Mouse (Mus musculus): ENCODE data around the gene Dag1. TPM values are rescaled to one million over a fixed set of nuclear protein-coding genes. Genes with fewer than 3 reads are reported as not detected.

Gene Dag1
- polyA plus RNA-seq, 1 experiment from 2014 or later = 42.0 TPM

GRCm38 (mm10) chr9:108221566-108221965 lies 42.2 kb downstream of the Dag1 start:
- H3K36me3 ChIP-seq (ENCODE audit: control insufficient read depth, insufficient read depth, low read length) = peaks cover 13% of the 10 kb centered on the region
- H3K4me1 ChIP-seq (ENCODE audit: control insufficient read depth, insufficient read depth, low read length) = no peaks in the 10 kb centered on the region
- H3K9ac ChIP-seq (ENCODE audit: low read length) = no peak overlapping the region
- H3K27me3 ChIP-seq (replicated peaks; ENCODE audit: control insufficient read depth, insufficient read depth, low read length) = no peaks in the 10 kb centered on the region
- no peak overlapping the region for H3K27ac ChIP-seq (ENCODE audit: low read depth, low read length)
- H3K4me3 ChIP-seq (ENCODE audit: low read depth, low read length) = no peak overlapping the region
- WGBS = 97% methylated on average over 3 of the region's 3 CpGs
- H3K9me3 ChIP-seq (replicated peaks; ENCODE audit: control insufficient read depth, low read length) = no peaks in the 10 kb centered on the region
- ATAC-seq = no peak
- DNase-seq (ENCODE audit: low spot score) = no peak
- no peak overlapping the region for H3K4me2 ChIP-seq (ENCODE audit: low read length)

- no peaks in the 10 kb centered on the region for H3K4me1 ChIP-seq (ENCODE audit: control insufficient read depth, insufficient read depth, low read length)
- no peak for DNase-seq (ENCODE audit: low spot score)
- H3K4me2 ChIP-seq (ENCODE audit: low read length) = no peak overlapping the region
- no peak overlapping the region for H3K9ac ChIP-seq (ENCODE audit: low read length)
- ATAC-seq = no peak
- 94% methylated on average over 1 of the region's 1 CpGs for WGBS
- H3K27ac ChIP-seq (ENCODE audit: low read depth, low read length) = no peak overlapping the region
- no peaks in the 10 kb centered on the region for H3K9me3 ChIP-seq (replicated peaks; ENCODE audit: control insufficient read depth, low read length)
- peaks cover 16% of the 10 kb centered on the region for H3K36me3 ChIP-seq (ENCODE audit: control insufficient read depth, insufficient read depth, low read length)
- H3K27me3 ChIP-seq (replicated peaks; ENCODE audit: control insufficient read depth, insufficient read depth, low read length) = no peaks in the 10 kb centered on the region
- H3K4me3 ChIP-seq (ENCODE audit: low read depth, low read length) = no peak overlapping the region
Measured at GRCm38 (mm10) chr9:108220380-108220774, 43.4 kb downstream of the Dag1 start.

- H3K9ac ChIP-seq (ENCODE audit: low read length) = no peak overlapping the region
- H3K27me3 ChIP-seq (replicated peaks; ENCODE audit: control insufficient read depth, insufficient read depth, low read length) = no peaks in the 10 kb centered on the region
- no peak overlapping the region for H3K27ac ChIP-seq (ENCODE audit: low read depth, low read length)
- no peak for ATAC-seq
- H3K4me1 ChIP-seq (ENCODE audit: control insufficient read depth, insufficient read depth, low read length) = no peaks in the 10 kb centered on the region
- H3K36me3 ChIP-seq (ENCODE audit: control insufficient read depth, insufficient read depth, low read length) = peaks cover 16% of the 10 kb centered on the region
- H3K4me3 ChIP-seq (ENCODE audit: low read depth, low read length) = no peak overlapping the region
- H3K4me2 ChIP-seq (ENCODE audit: low read length) = no peak overlapping the region
- WGBS = 91% methylated on average over 12 of the region's 12 CpGs
- DNase-seq (ENCODE audit: low spot score) = no peak
- no peaks in the 10 kb centered on the region for H3K9me3 ChIP-seq (replicated peaks; ENCODE audit: control insufficient read depth, low read length)
Measured at GRCm38 (mm10) chr9:108219766-108220379, 43.9 kb downstream of the Dag1 start.

- WGBS = 86% methylated on average over 11 of the region's 11 CpGs
- no peaks in the 10 kb centered on the region for H3K9me3 ChIP-seq (replicated peaks; ENCODE audit: control insufficient read depth, low read length)
- DNase-seq (ENCODE audit: low spot score) = no peak
Measured at GRCm38 (mm10) chr9:108217936-108218543, 45.7 kb downstream of the Dag1 start.

GRCm38 (mm10) chr9:108217406-108217805 lies 46.4 kb downstream of the Dag1 start:
- Histone ChIP-seq H3K4me3 (ENCODE audit: low read depth, low read length) (no peak overlapping the region), H3K9me3 (replicated peaks; ENCODE audit: control insufficient read depth, low read length) (no peaks in the 10 kb centered on the region), H3K27ac (ENCODE audit: low read depth, low read length) (no peak overlapping the region), H3K4me1 (ENCODE audit: control insufficient read depth, insufficient read depth, low read length) (peaks cover 10% of the 10 kb centered on the region), H3K4me2 (ENCODE audit: low read length) (no peak overlapping the region), H3K9ac (ENCODE audit: low read length) (no peak overlapping the region), H3K27me3 (replicated peaks; ENCODE audit: control insufficient read depth, insufficient read depth, low read length) (no peaks in the 10 kb centered on the region), H3K36me3 (ENCODE audit: control insufficient read depth, insufficient read depth, low read length) (peaks cover 16% of the 10 kb centered on the region)
- DNase-seq (ENCODE audit: low spot score) = no peak
- WGBS = 91% methylated on average over 3 of the region's 3 CpGs
- no peak for ATAC-seq

More at GRCm38 (mm10) chr9:108217936-108218543, 45.7 kb downstream of the Dag1 start:
- H3K4me1 ChIP-seq (ENCODE audit: control insufficient read depth, insufficient read depth, low read length) = peaks cover 6% of the 10 kb centered on the region
- H3K27ac ChIP-seq (ENCODE audit: low read depth, low read length) = no peak overlapping the region
- H3K4me3 ChIP-seq (ENCODE audit: low read depth, low read length) = no peak overlapping the region
- ATAC-seq = no peak
- H3K27me3 ChIP-seq (replicated peaks; ENCODE audit: control insufficient read depth, insufficient read depth, low read length) = no peaks in the 10 kb centered on the region
- peaks cover 16% of the 10 kb centered on the region for H3K36me3 ChIP-seq (ENCODE audit: control insufficient read depth, insufficient read depth, low read length)
- no peak overlapping the region for H3K9ac ChIP-seq (ENCODE audit: low read length)
- no peak overlapping the region for H3K4me2 ChIP-seq (ENCODE audit: low read length)

- H3K4me1 ChIP-seq (ENCODE audit: control insufficient read depth, insufficient read depth, low read length) = peaks cover 10% of the 10 kb centered on the region
- H3K9me3 ChIP-seq (replicated peaks; ENCODE audit: control insufficient read depth, low read length) = no peaks in the 10 kb centered on the region
- H3K4me3 ChIP-seq (ENCODE audit: low read depth, low read length) = no peak overlapping the region
- H3K27me3 ChIP-seq (replicated peaks; ENCODE audit: control insufficient read depth, insufficient read depth, low read length) = no peaks in the 10 kb centered on the region
- H3K36me3 ChIP-seq (ENCODE audit: control insufficient read depth, insufficient read depth, low read length) = peaks cover 29% of the 10 kb centered on the region
- DNase-seq (ENCODE audit: low spot score) (peak; percentile 76), ATAC-seq (peak; percentile 72)
- peak overlapping the region; percentile 74 for H3K27ac ChIP-seq (ENCODE audit: low read depth, low read length)
- WGBS = 3% methylated on average over 7 of the region's 7 CpGs
- peak overlapping the region; percentile 35 for H3K9ac ChIP-seq (ENCODE audit: low read length)
- peak overlapping the region; percentile 23; the same call in 1 of the 2 replicates for H3K4me2 ChIP-seq (ENCODE audit: low read length)
Measured at GRCm38 (mm10) chr9:108213105-108213504, 50.7 kb downstream of the Dag1 start.

GRCm38 (mm10) chr9:108212426-108212825 lies 51.3 kb downstream of the Dag1 start:
- H3K36me3 ChIP-seq (ENCODE audit: control insufficient read depth, insufficient read depth, low read length) = peaks cover 29% of the 10 kb centered on the region
- DNase-seq (ENCODE audit: low spot score) (no peak), ATAC-seq (no peak)
- peaks cover 10% of the 10 kb centered on the region for H3K4me1 ChIP-seq (ENCODE audit: control insufficient read depth, insufficient read depth, low read length)
- no peak overlapping the region for H3K9ac ChIP-seq (ENCODE audit: low read length)
- no peaks in the 10 kb centered on the region for H3K9me3 ChIP-seq (replicated peaks; ENCODE audit: control insufficient read depth, low read length)
- H3K27ac ChIP-seq (ENCODE audit: low read depth, low read length) = no peak overlapping the region
- H3K27me3 ChIP-seq (replicated peaks; ENCODE audit: control insufficient read depth, insufficient read depth, low read length) = no peaks in the 10 kb centered on the region
- H3K4me2 ChIP-seq (ENCODE audit: low read length) = no peak overlapping the region
- H3K4me3 ChIP-seq (ENCODE audit: low read depth, low read length) = no peak overlapping the region
- WGBS = 81% methylated on average over 2 of the region's 2 CpGs

GRCm38 (mm10) chr9:108205571-108205901 lies 58.2 kb downstream of the Dag1 start:
- Histone ChIP-seq H3K9ac (ENCODE audit: low read length) (no peak overlapping the region), H3K27me3 (replicated peaks; ENCODE audit: control insufficient read depth, insufficient read depth, low read length) (no peaks in the 10 kb centered on the region), H3K4me2 (ENCODE audit: low read length) (no peak overlapping the region), H3K36me3 (ENCODE audit: control insufficient read depth, insufficient read depth, low read length) (peaks cover 30% of the 10 kb centered on the region), H3K4me1 (ENCODE audit: control insufficient read depth, insufficient read depth, low read length) (peaks cover 11% of the 10 kb centered on the region), H3K9me3 (replicated peaks; ENCODE audit: control insufficient read depth, low read length) (no peaks in the 10 kb centered on the region), H3K27ac (ENCODE audit: low read depth, low read length) (no peak overlapping the region), H3K4me3 (ENCODE audit: low read depth, low read length) (no peak overlapping the region)
- DNase-seq (ENCODE audit: low spot score) (no peak), ATAC-seq (no peak)
- WGBS = 84% methylated on average over 3 of the region's 3 CpGs

GRCm38 (mm10) chr9:108204884-108205570 lies 58.7 kb downstream of the Dag1 start:
- Histone ChIP-seq H3K9me3 (replicated peaks; ENCODE audit: control insufficient read depth, low read length) (no peaks in the 10 kb centered on the region), H3K27ac (ENCODE audit: low read depth, low read length) (peak overlapping the region; percentile 50; the same call in 1 of the 2 replicates), H3K4me2 (ENCODE audit: low read length) (no peak overlapping the region), H3K4me1 (ENCODE audit: control insufficient read depth, insufficient read depth, low read length) (peaks cover 15% of the 10 kb centered on the region), H3K36me3 (ENCODE audit: control insufficient read depth, insufficient read depth, low read length) (peaks cover 30% of the 10 kb centered on the region), H3K9ac (ENCODE audit: low read length) (no peak overlapping the region), H3K4me3 (ENCODE audit: low read depth, low read length) (no peak overlapping the region), H3K27me3 (replicated peaks; ENCODE audit: control insufficient read depth, insufficient read depth, low read length) (no peaks in the 10 kb centered on the region)
- DNase-seq (ENCODE audit: low spot score) = peak; percentile 74
- WGBS = 42% methylated on average over 8 of the region's 8 CpGs
- 0 out of 2 replicates have a peak, but pooled peaks have one; percentile 28 for ATAC-seq

Data from forebrain, embryonic 14.5 days (tissue).